Mouse (Mus musculus) embryonic facial prominence, embryonic 11.5 days (tissue): ENCODE data around the gene Il31. TPM values are rescaled to one million over a fixed set of nuclear protein-coding genes. Genes with fewer than 3 reads are reported as not detected.
"Not testable (repeated sequence)": the region's sequence is repeated elsewhere in the genome, so short reads cannot be mapped to it uniquely, and the experiment has no call there.

Source experiments
- ATAC-seq: fragments of 200-750 bp; cut with Nextera tagmentation; replicated peaks from 2 replicates; pipeline ENCODE4 v1.8.0; 2017; ENCODE audit warnings: low read depth; ENCODE audit not compliant: insufficient number of reproducible peaks, low FRiP score, low TSS enrichment
- DNase-seq: peaks from one replicate; pipeline ENCODE4 v3.0.0-alpha.2; 2015; ENCODE audit warnings: low spot score
- H3K27ac ChIP-seq: fragments of 300-500 bp; sonication (generic); replicated peaks from 2 replicates; pipeline ENCODE4 v1.5.1; 2014; ENCODE audit warnings: mild to moderate bottlenecking, low read depth, low read length, control low read depth
- H3K27me3 ChIP-seq: fragments of 300-500 bp; sonication (generic); 2 replicates; pipeline ENCODE4 v1.6.1; 2014; ENCODE audit warnings: mild to moderate bottlenecking, low read length, moderate library complexity, mixed read lengths; ENCODE audit not compliant: control insufficient read depth, insufficient read depth
- H3K36me3 ChIP-seq: fragments of 300-500 bp; sonication (generic); replicated peaks from 2 replicates; pipeline ENCODE4 v1.6.1; 2014; ENCODE audit warnings: low read depth, mild to moderate bottlenecking, low read length, moderate library complexity, mixed read lengths; ENCODE audit not compliant: control insufficient read depth, insufficient read depth
- H3K4me1 ChIP-seq: fragments of 300-500 bp; sonication (generic); 2 replicates; pipeline ENCODE4 v1.6.1; 2014; ENCODE audit warnings: low read length, mixed read lengths; ENCODE audit not compliant: control insufficient read depth, insufficient read depth
- H3K4me2 ChIP-seq: fragments of 300-500 bp; sonication (generic); 2 replicates; pipeline ENCODE4 v1.6.1; 2014; ENCODE audit warnings: low read depth, mild to moderate bottlenecking, control low read depth, low read length, moderate library complexity
- H3K4me3 ChIP-seq: fragments of 300-500 bp; sonication (generic); 2 replicates; pipeline ENCODE4 v1.5.1; 2014; ENCODE audit warnings: low read depth, low read length, control low read depth
- H3K9ac ChIP-seq: fragments of 300-500 bp; sonication (generic); replicated peaks from 2 replicates; pipeline ENCODE4 v1.6.1; 2014; ENCODE audit warnings: mild to moderate bottlenecking, control low read depth, low read length
- H3K9me3 ChIP-seq: fragments of 300-500 bp; sonication (generic); replicated peaks from 2 replicates; pipeline ENCODE4 v1.6.1; 2016; ENCODE audit warnings: mild to moderate bottlenecking, low read length, inconsistent platforms, mixed read lengths; ENCODE audit not compliant: control insufficient read depth
- WGBS: fragments of 180-500 bp; shearing (Covaris S2); extraction: QIAGEN DNeasy Blood & Tissue Kit; methylation state at CpG from one replicate; pipeline ENCODE4 v1.1.7; 2014; 5-methylcytosine and 5-hydroxymethylcytosine counted together
- polyA plus RNA-seq: library from polyadenylated mRNA; unstranded; fragments of >200 nt; fragmentation: Nextera tagmentation; extraction: Ambion mirVana; gene quantifications from 2 replicates; pipeline ENCODE4 v1.2.1, GENCODE M21; 2014

The Il31 gene
- polyA plus RNA-seq, 1 experiment from 2014 or later, result not detected

GRCm38 (mm10) chr5:123523692-123524392, 34.6 kb upstream of the Il31 start, which contains the start of gene Diablo:
TSS of gene Diablo (minus strand) at chr5:123524176.
- H3K36me3 ChIP-seq, result no peaks in the 10 kb centered on the region
- peak within 1 kb of the TSS; percentile 97 for H3K4me3 ChIP-seq
- peak; percentile 92 for ATAC-seq
- no peaks in the 10 kb centered on the region; the same call in 1 of the 2 replicates for H3K4me1 ChIP-seq
- no peaks in the 10 kb centered on the region for H3K27me3 ChIP-seq
- H3K9ac ChIP-seq, result peak within 1 kb of the TSS; percentile 88
- peak; percentile 100 for DNase-seq
- under 1% methylated on average over 74 of the region's 82 CpGs for WGBS
- H3K4me2 ChIP-seq, result peak within 1 kb of the TSS; percentile 89
- peak within 1 kb of the TSS; percentile 52; the same call in 1 of the 2 replicates for H3K27ac ChIP-seq
- H3K9me3 ChIP-seq, result no peaks in the 10 kb centered on the region

GRCm38 (mm10) chr5:123522166-123522565, 32.9 kb upstream of the Il31 start:
- Histone ChIP-seq H3K4me3 (no peak overlapping the region), H3K9me3 (no peaks in the 10 kb centered on the region), H3K4me1 (no peaks in the 10 kb centered on the region; the same call in 1 of the 2 replicates), H3K4me2 (no peak overlapping the region), H3K27me3 (no peaks in the 10 kb centered on the region), H3K27ac (no peak overlapping the region), H3K9ac (no peak overlapping the region), H3K36me3 (no peaks in the 10 kb centered on the region)
- ATAC-seq (no peak), DNase-seq (no peak)
- 84% methylated on average over 1 of the region's 1 CpGs for WGBS

- H3K27me3 ChIP-seq, result no peaks in the 10 kb centered on the region
- 88% methylated on average over 1 of the region's 1 CpGs for WGBS
- ATAC-seq (no peak), DNase-seq (no peak)
- H3K4me3 ChIP-seq, result no peak overlapping the region
- H3K36me3 ChIP-seq, result no peaks in the 10 kb centered on the region
- H3K9me3 ChIP-seq, result no peaks in the 10 kb centered on the region
- H3K4me2 ChIP-seq, result no peak overlapping the region
- no peaks in the 10 kb centered on the region; the same call in 1 of the 2 replicates for H3K4me1 ChIP-seq
- H3K9ac ChIP-seq, result no peak overlapping the region
- no peak overlapping the region for H3K27ac ChIP-seq
These were observed 32.3 kb upstream of the Il31 start for GRCm38 (mm10) chr5:123521621-123522020.

- H3K9me3 ChIP-seq, result no peaks in the 10 kb centered on the region
- WGBS, result 83% methylated on average over 9 of the region's 9 CpGs
- no peaks in the 10 kb centered on the region for H3K36me3 ChIP-seq
- H3K27me3 ChIP-seq, result no peaks in the 10 kb centered on the region
- H3K4me2 ChIP-seq, result no peak overlapping the region
- no peak for DNase-seq
- no peak overlapping the region for H3K27ac ChIP-seq
- no peaks in the 10 kb centered on the region; the same call in 1 of the 2 replicates for H3K4me1 ChIP-seq
- ATAC-seq, result no peak
- no peak overlapping the region for H3K4me3 ChIP-seq
- H3K9ac ChIP-seq, result no peak overlapping the region
These were observed 31.4 kb upstream of the Il31 start for GRCm38 (mm10) chr5:123520666-123521065.

GRCm38 (mm10) chr5:123514871-123515270, 25.6 kb upstream of the Il31 start:
- no peak overlapping the region for H3K27ac ChIP-seq
- no peak overlapping the region for H3K9ac ChIP-seq
- H3K4me3 ChIP-seq, result no peak overlapping the region
- DNase-seq (no peak), ATAC-seq (no peak)
- H3K4me1 ChIP-seq, result no peaks in the 10 kb centered on the region
- WGBS, result 88% methylated on average over 5 of the region's 5 CpGs
- H3K4me2 ChIP-seq, result no peak overlapping the region
- no peaks in the 10 kb centered on the region for H3K9me3 ChIP-seq
- H3K36me3 ChIP-seq, result no peaks in the 10 kb centered on the region; the same call in 1 of the 2 replicates
- no peaks in the 10 kb centered on the region for H3K27me3 ChIP-seq

- no peak overlapping the region for H3K4me3 ChIP-seq
- H3K36me3 ChIP-seq, result no peaks in the 10 kb centered on the region; the same call in 1 of the 2 replicates
- H3K4me1 ChIP-seq, result no peaks in the 10 kb centered on the region
- ATAC-seq, result no peak
- H3K27ac ChIP-seq, result no peak overlapping the region
- whole genome bisulfite sequencing, result 85% methylated on average over 3 of the region's 3 CpGs
- no peaks in the 10 kb centered on the region for H3K9me3 ChIP-seq
- H3K9ac ChIP-seq, result no peak overlapping the region
- no peak for DNase-seq
- no peaks in the 10 kb centered on the region for H3K27me3 ChIP-seq
- H3K4me2 ChIP-seq, result no peak overlapping the region
These were observed 22.8 kb upstream of the Il31 start for GRCm38 (mm10) chr5:123512102-123512501.

GRCm38 (mm10) chr5:123511426-123511825, 22.1 kb upstream of the Il31 start:
- WGBS, result 72% methylated on average over 3 of the region's 3 CpGs
- not testable (repeated sequence) for H3K27me3 ChIP-seq, H3K9me3 ChIP-seq, DNase-seq, H3K4me1 ChIP-seq, H3K36me3 ChIP-seq, H3K4me2 ChIP-seq, H3K27ac ChIP-seq, H3K4me3 ChIP-seq, ATAC-seq, H3K9ac ChIP-seq

- H3K27ac ChIP-seq, result no peak within 1 kb of the TSS
- H3K4me2 ChIP-seq, result no peak within 1 kb of the TSS
- WGBS, result 89% methylated on average over 5 of the region's 5 CpGs
- no peaks in the 10 kb centered on the region; the same call in 1 of the 2 replicates for H3K36me3 ChIP-seq
- H3K4me3 ChIP-seq, result no peak within 1 kb of the TSS
- H3K9ac ChIP-seq, result no peak within 1 kb of the TSS
- H3K9me3 ChIP-seq, result no peaks in the 10 kb centered on the region
- H3K4me1 ChIP-seq, result no peaks in the 10 kb centered on the region
- DNase-seq, result no peak
- no peak for ATAC-seq
- no peaks in the 10 kb centered on the region for H3K27me3 ChIP-seq
These were observed 20.9 kb upstream of the Il31 start, which contains the start of gene B3gnt4 for GRCm38 (mm10) chr5:123510160-123510559. TSS of gene B3gnt4 (plus strand) at chr5:123510460.
